Mouse (Mus musculus) cerebellum, adult 2 months (tissue): ENCODE measurements at regions not wholly inside any gene's neighbourhood (a gene's known extent, or its start where the extent isn't known, plus 50 kb on each side); places are given as distances from the start of the nearest gene placed in this dataset.

Experiments
- DNase-seq, 2 experiments: peaks; one replicate each; pipeline ENCODE4 v3.0.0; 2021
- H3K27ac ChIP-seq: fragments of 200-500 bp; 2 replicates; pipeline ENCODE4 v1.5.1; 2012; ENCODE audit warnings: low read length, control low read depth, inconsistent platforms; ENCODE audit not compliant: insufficient read depth
- H3K27me3 ChIP-seq: fragments of 200-500 bp; 2 replicates; pipeline ENCODE4 v1.6.1; 2012; ENCODE audit warnings: inconsistent platforms, mild to moderate bottlenecking, low read length, moderate library complexity; ENCODE audit not compliant: control insufficient read depth, insufficient read depth
- H3K4me1 ChIP-seq: fragments of 200-500 bp; 2 replicates; pipeline ENCODE4 v1.6.1; 2011; ENCODE audit warnings: low read length; ENCODE audit not compliant: control insufficient read depth, insufficient read depth
- H3K4me3 ChIP-seq: fragments of 200-500 bp; replicated peaks from 2 replicates; pipeline ENCODE3; 2011; ENCODE audit warnings: mild to moderate bottlenecking, low read depth, low read length, control low read depth; ENCODE audit not compliant: insufficient read depth
- CTCF ChIP-seq: fragments of 200-500 bp; IDR thresholded peaks from 2 replicates; pipeline ENCODE4 v1.5.1; 2011; ENCODE audit warnings: low read depth, mild to moderate bottlenecking, control low read depth, low read length, moderate library complexity, borderline replicate concordance; ENCODE audit not compliant: insufficient read depth
- POLR2A ChIP-seq: fragments of 200-500 bp; IDR thresholded peaks from 2 replicates; pipeline ENCODE4 v1.6.1; 2011; ENCODE audit warnings: low read length, control low read depth, borderline replicate concordance; ENCODE audit not compliant: insufficient read depth
- WGBS: fragments of 180-500 bp; shearing (Covaris S2); methylation state at CpG from one replicate; pipeline ENCODE4 v1.1.7; 2018; 5-methylcytosine and 5-hydroxymethylcytosine counted together

- H3K27ac ChIP-seq = no peak overlapping the region
- TF ChIP-seq CTCF (no peak), POLR2A (no peak)
- 84% methylated on average over 2 of the region's 2 CpGs for WGBS
- no peak overlapping the region for H3K4me3 ChIP-seq
- H3K27me3 ChIP-seq = no peaks in the 10 kb centered on the region
- DNase-seq = no peak
- H3K4me1 ChIP-seq = no peaks in the 10 kb centered on the region
These were observed 69.8 kb upstream of the Npas2 start for GRCm38 (mm10) chr1:39123813-39124146.

DNA sequence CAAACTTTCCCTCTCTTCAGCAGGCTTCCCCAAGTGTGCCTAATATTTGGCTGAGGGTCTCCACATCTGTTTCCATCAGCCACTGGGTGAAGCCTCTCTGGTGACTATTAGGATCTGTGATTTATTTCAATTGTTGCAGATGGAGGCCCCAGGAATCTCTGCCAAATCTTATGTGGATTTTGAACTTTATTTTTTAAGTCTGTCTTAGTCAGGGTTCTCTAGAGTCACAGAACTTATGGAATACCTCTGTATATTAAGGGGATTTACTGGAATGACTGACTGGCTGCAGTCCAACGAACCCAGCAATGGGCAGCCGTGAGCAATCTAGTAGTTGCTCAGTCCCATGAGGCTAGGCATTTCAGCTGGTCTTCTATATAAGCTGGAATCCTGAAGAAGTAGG is 59.0 kb upstream of the Npas2 start:
- DNase-seq = no peak
- 41% methylated on average over 2 of the region's 2 CpGs for WGBS
- no peaks in the 10 kb centered on the region for H3K27me3 ChIP-seq
- no peaks in the 10 kb centered on the region for H3K4me1 ChIP-seq
- no peak overlapping the region for H3K4me3 ChIP-seq
- TF ChIP-seq CTCF = no peak
- TF ChIP-seq POLR2A = no peak
- H3K27ac ChIP-seq = no peak overlapping the region

DNA sequence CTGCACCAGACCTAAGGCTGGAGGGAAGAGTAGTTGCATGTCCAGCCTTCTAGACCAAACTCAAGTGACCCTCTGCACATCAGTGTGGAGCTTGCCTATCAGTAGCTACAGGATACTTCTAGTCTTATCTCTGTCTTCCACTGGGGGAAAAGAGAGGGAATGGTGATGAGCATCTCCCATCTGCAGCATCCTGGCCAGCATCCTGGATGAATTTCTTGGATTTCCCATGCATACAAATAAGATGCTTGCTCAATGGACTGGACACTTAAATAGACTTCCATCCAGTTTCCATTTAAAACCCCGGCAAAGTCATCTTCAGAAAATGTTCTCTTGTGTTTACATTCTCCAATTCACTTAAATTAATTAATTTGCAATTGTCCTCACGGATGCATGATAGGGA is 50.5 kb upstream of the Npas2 start:
- H3K27ac ChIP-seq = no peak overlapping the region
- 76% methylated on average over 2 of the region's 2 CpGs for WGBS
- H3K27me3 ChIP-seq = no peaks in the 10 kb centered on the region
- no peak overlapping the region for H3K4me3 ChIP-seq
- H3K4me1 ChIP-seq = no peaks in the 10 kb centered on the region
- TF ChIP-seq POLR2A (no peak), CTCF (no peak)
- DNase-seq = no peak

DNA sequence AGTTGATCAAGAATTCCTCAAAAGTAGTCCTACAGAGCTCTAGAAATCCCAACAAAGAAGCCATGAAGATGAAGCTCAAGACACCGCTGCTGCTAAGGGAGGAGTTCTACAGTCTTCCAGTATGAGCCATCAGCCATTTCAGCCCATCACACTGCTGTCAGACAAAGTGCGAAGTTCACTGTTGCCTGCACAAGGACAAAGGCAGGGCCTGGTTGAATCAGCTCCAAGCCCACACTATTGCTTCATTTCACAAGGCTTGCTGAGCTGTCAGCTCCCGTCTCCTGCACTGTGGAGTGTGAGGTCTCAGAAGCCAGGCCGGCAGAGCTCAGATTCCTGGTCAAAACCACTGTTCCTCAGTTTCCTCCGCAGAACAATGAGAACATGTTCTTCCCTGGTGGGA is 49.9 kb upstream of the Npas2 start:
- Histone ChIP-seq H3K4me1 (no peaks in the 10 kb centered on the region), H3K27me3 (no peaks in the 10 kb centered on the region), H3K4me3 (no peak overlapping the region), H3K27ac (no peak overlapping the region)
- TF ChIP-seq CTCF (no peak), POLR2A (no peak)
- DNase-seq = no peak
- WGBS = 42% methylated on average over 5 of the region's 5 CpGs
